Comparison of ENCODE assay signal across 12 mouse cellular contexts in the genomic region with DNA sequence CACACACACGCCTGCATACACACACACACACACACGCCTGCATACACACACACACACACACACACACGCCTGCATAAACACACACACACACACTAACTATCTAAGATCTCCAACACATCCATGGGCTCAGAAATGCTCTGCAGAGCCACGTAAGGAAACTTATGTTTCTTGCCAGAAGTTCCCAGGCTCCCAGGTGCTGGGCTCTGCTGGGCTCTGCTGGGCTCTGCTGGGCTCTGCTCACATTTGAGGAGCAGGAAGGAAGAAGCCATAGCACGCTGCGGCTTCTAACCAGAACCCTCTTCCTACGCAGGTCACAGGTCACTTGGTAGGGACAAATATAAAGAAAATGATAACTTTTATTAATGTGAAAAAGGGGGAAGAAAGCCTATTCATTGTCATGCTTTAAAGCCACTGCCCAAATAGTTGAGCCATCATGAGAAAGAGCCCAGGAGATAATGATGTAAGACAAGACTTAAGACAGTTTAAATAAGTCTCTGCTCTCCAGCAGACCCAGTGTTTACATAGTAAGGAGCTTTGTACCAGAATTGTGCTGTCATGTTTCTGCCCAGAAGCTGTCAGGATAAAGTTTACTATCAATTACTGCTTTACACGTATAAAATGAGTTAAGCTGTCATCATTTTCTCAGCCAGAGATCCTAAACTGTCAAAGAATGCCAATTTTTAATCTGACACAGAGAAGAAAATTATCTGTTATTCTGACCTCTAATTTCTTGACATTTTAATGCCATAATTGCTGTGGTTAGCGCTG.
DNase-seq lines count a peak whose midpoint lies in the region; ATAC-seq lines count a peak whose summit lies in the region.
"Had no signal": no experiment of that assay in that cellular context is flagged by ENCODE, and none has a peak within 500 bp of the region (broad histone marks: within the 10 kb centered on the region; RNA-seq: fewer than 3 reads in every experiment).

No protein-coding gene starts in this region.

- H3K9ac ChIP-seq in intestine, embryonic 14.5 days (ENCODE audit: low read length), result no peak overlapping the region
- H3K9ac ChIP-seq in intestine, embryonic 15.5 days, result no peak overlapping the region
- H3K9ac ChIP-seq: hindbrain, embryonic 15.5 days; stomach, embryonic 15.5 days had no signal

- H3K36me3 ChIP-seq in intestine, embryonic 14.5 days (ENCODE audit: control insufficient read depth, insufficient read depth, low read length), result no peaks in the 10 kb centered on the region
- no peaks in the 10 kb centered on the region for H3K36me3 ChIP-seq in intestine, embryonic 15.5 days
- H3K36me3 ChIP-seq: hindbrain, embryonic 15.5 days; stomach, embryonic 15.5 days had no signal

- no peaks in the 10 kb centered on the region for H3K27me3 ChIP-seq in intestine, embryonic 14.5 days (replicated peaks; ENCODE audit: control insufficient read depth, insufficient read depth, low read length)
- no peaks in the 10 kb centered on the region for H3K27me3 ChIP-seq in intestine, embryonic 15.5 days (replicated peaks)
- H3K27me3 ChIP-seq: hindbrain, embryonic 15.5 days; stomach, embryonic 15.5 days had no signal

- H3K4me3 ChIP-seq in intestine, embryonic 14.5 days (ENCODE audit: low read depth, low read length), result no peak overlapping the region
- H3K4me3 ChIP-seq in intestine, embryonic 15.5 days (replicated peaks), result no peak overlapping the region
- H3K4me3 ChIP-seq: hindbrain, embryonic 15.5 days; stomach, embryonic 15.5 days had no signal

- no peaks in the 10 kb centered on the region for H3K4me1 ChIP-seq in intestine, embryonic 14.5 days (replicated peaks; ENCODE audit: control insufficient read depth, insufficient read depth, low read length)
- H3K4me1 ChIP-seq in intestine, embryonic 15.5 days (replicated peaks), result no peaks in the 10 kb centered on the region
- H3K4me1 ChIP-seq: stomach, embryonic 15.5 days had no signal

- no peaks in the 10 kb centered on the region for H3K9me3 ChIP-seq in intestine, embryonic 14.5 days (ENCODE audit: control insufficient read depth, low read length)
- H3K9me3 ChIP-seq in intestine, embryonic 15.5 days, result no peaks in the 10 kb centered on the region
- H3K9me3 ChIP-seq: hindbrain, embryonic 15.5 days; stomach, embryonic 15.5 days had no signal

- H3K27ac ChIP-seq in intestine, embryonic 14.5 days (ENCODE audit: low read depth), result no peak overlapping the region
- no peak overlapping the region for H3K27ac ChIP-seq in intestine, embryonic 15.5 days
- H3K27ac ChIP-seq: stomach, embryonic 15.5 days had no signal

- no peak overlapping the region for H3K4me2 ChIP-seq in intestine, embryonic 14.5 days (ENCODE audit: low read length)
- H3K4me2 ChIP-seq in intestine, embryonic 15.5 days (replicated peaks), result no peak overlapping the region
- H3K4me2 ChIP-seq: hindbrain, embryonic 15.5 days; stomach, embryonic 15.5 days had no signal

- WGBS in intestine, embryonic 14.5 days, result 54% methylated on average over 8 of the region's 9 CpGs
- 50% methylated on average over 9 of the region's 9 CpGs for WGBS in intestine, embryonic 15.5 days

- ATAC-seq in CD4-positive, CD25-positive, alpha-beta regulatory T cell, adult 4 months, result no peak
- ATAC-seq in intestine, embryonic 14.5 days (replicated peaks; ENCODE audit: low FRiP score, low TSS enrichment, low read depth), result no peak
- no peak for ATAC-seq in intestine, embryonic 15.5 days
- no peak for ATAC-seq in activated CD4-positive, CD25-positive, alpha-beta regulatory T cell, adult 4 months

- peak; percentile 14 for DNase-seq in CD4-positive, CD25-positive, alpha-beta regulatory T cell, adult 2 months (ENCODE audit: low read depth, low spot score)
- DNase-seq in intestine, embryonic 14.5 days (ENCODE audit: low spot score), result peak; percentile 63
- peak; percentile 2 for DNase-seq in thymus, postnatal 25 days
- DNase-seq in thymus, postnatal 36 days, result no peak
- DNase-seq in left cerebral cortex, adult 8-10 months (ENCODE audit: low spot score in 2 of 2), result no peak
- DNase-seq: cerebellum, postnatal 14 days; left cerebral cortex, postnatal 4 days had no signal

Comparison
In these comparisons a context has a peak if more than half of its experiments do, and no peak if none do; other contexts are left out.
1. DNase-seq: peak in CD4-positive, CD25-positive, alpha-beta regulatory T cell, adult 2 months (single experiment), intestine, embryonic 14.5 days (single experiment) and thymus, postnatal 25 days (single experiment); none in thymus, postnatal 36 days (0 of 2) and left cerebral cortex, adult 8-10 months (0 of 2).